ENCODE assay signal across 13 mouse cellular contexts in the genomic region with DNA sequence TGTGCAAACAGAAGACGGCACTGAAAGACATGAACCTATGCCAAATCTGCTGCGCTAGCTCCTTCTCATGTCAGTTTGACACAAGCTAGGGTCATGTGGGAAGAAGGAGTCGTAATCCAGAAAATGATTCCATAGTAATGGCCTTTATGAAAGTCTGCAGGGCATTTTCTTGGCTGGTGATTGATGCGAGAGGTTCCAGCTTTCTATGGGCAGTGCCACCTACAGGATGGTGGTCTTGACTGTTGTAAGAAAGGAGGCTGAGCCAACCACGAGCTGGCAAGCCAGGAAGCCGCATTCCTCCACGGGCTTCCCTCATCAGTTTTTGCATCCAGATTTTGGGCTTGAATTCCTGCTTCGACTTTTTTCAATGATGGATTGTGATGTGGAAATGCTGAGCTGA. TPM values are rescaled to one million over a fixed set of nuclear protein-coding genes. Genes with fewer than 3 reads are reported as not detected.
A peak's percentile ranks its signal among the peaks of the same experiment; 100 is the strongest.
DNase-seq lines count a peak whose midpoint lies in the region; ATAC-seq and TF ChIP-seq lines count a peak whose summit lies in the region.
"Had no signal": no experiment of that assay in that cellular context is flagged by ENCODE, and none has a peak within 500 bp of the region (broad histone marks: within the 10 kb centered on the region; RNA-seq: fewer than 3 reads in every experiment).

No protein-coding gene starts in this region.

- intact Hi-C loops in gastrocnemius, postnatal 14 days (cut with DNase I; ENCODE audit: low total_unique reads), result loop anchor here (10.0 kb wide), 1 partner anchor 233 kb away; no protein-coding TSS in a partner anchor

- no peaks in the 10 kb centered on the region for H3K9me3 ChIP-seq in lung, postnatal 0 days (ENCODE audit: low read length)
- H3K9me3 ChIP-seq: kidney, embryonic 15.5 days; lung, embryonic 15.5 days; neural tube, embryonic 13.5 days had no signal

- 40% methylated on average over 8 of the region's 8 CpGs for WGBS in lung, postnatal 0 days

- H3K36me3 ChIP-seq in lung, postnatal 0 days (ENCODE audit: insufficient read depth, low read length), result no peaks in the 10 kb centered on the region
- H3K36me3 ChIP-seq: kidney, embryonic 15.5 days; lung, embryonic 15.5 days; neural tube, embryonic 13.5 days had no signal

- TF ChIP-seq CTCF in lung, postnatal 0 days (IDR thresholded peaks at IDR 0.05), result peak; percentile 27

- no peak for TF ChIP-seq EP300 in lung, postnatal 0 days (IDR thresholded peaks at IDR 0.05)

- no peak overlapping the region for H3K4me2 ChIP-seq in lung, postnatal 0 days (replicated peaks; ENCODE audit: low read depth, low read length)
- H3K4me2 ChIP-seq: kidney, embryonic 15.5 days; lung, embryonic 15.5 days; neural tube, embryonic 13.5 days had no signal

- no peak overlapping the region for H3K4me3 ChIP-seq in lung, postnatal 0 days (ENCODE audit: low read depth, low read length)
- H3K4me3 ChIP-seq: kidney, embryonic 15.5 days; lung, embryonic 15.5 days; neural tube, embryonic 13.5 days had no signal

- no peak overlapping the region for H3K27ac ChIP-seq in lung, postnatal 0 days (ENCODE audit: low read length)
- H3K27ac ChIP-seq: kidney, embryonic 15.5 days; lung, embryonic 15.5 days; neural tube, embryonic 13.5 days had no signal

- no peak for ATAC-seq in lung, postnatal 0 days
- ATAC-seq in megakaryocyte progenitor cell, adult 5-6 weeks (replicated peaks; ENCODE audit: poor library complexity), result peak; percentile 54

- DNase-seq in gastrocnemius, postnatal 14 days, result peak; percentile 12
- no peak for DNase-seq in gastrocnemius, adult 18-20 months (ENCODE audit: low spot score)
- DNase-seq in lung, postnatal 0 days (ENCODE audit: low spot score), result no peak
- no peak for DNase-seq in lung, postnatal 25 days (ENCODE audit: low spot score)
- peak; percentile 40 to 43 for DNase-seq in cerebellum, adult 18-20 months
- DNase-seq in T-cell, adult 2 months (ENCODE audit: low spot score), result no peak
- no peak for DNase-seq in urinary bladder, adult 2 months (ENCODE audit: low spot score)
- DNase-seq: embryo, embryonic 11 days; thymus, adult 18-20 months had no signal

- H3K4me1 ChIP-seq in lung, postnatal 0 days (ENCODE audit: insufficient read depth, low read depth, low read length), result no peaks in the 10 kb centered on the region; the same call in 1 of the 2 replicates
- H3K4me1 ChIP-seq: kidney, embryonic 15.5 days; lung, embryonic 15.5 days had no signal

- H3K27me3 ChIP-seq in lung, postnatal 0 days (replicated peaks; ENCODE audit: insufficient read depth, low read length), result no peaks in the 10 kb centered on the region
- H3K27me3 ChIP-seq: kidney, embryonic 15.5 days; lung, embryonic 15.5 days; neural tube, embryonic 13.5 days had no signal

- no peak overlapping the region for H3K9ac ChIP-seq in lung, postnatal 0 days (replicated peaks; ENCODE audit: low read depth)
- H3K9ac ChIP-seq: kidney, embryonic 15.5 days; lung, embryonic 15.5 days; neural tube, embryonic 13.5 days had no signal

RNA-seq across cellular contexts. Expression of gene Mab21l1, which starts 24.0 kb away (rescaled TPM):
- total RNA-seq in gastrocnemius, postnatal 14 days (2021), result 1 to 10 TPM; 1.8 to 2.2 TPM
- total RNA-seq in gastrocnemius, adult 18-20 months (2021), result 1 to 10 TPM in 1 of 2 experiments, under 1 TPM in 1; 0.96 to 1.7 TPM
- 0.24 TPM in 1 of 2 replicates, not detected in the other for polyA plus RNA-seq in lung, postnatal 0 days (2015; fragmentation: Nextera tagmentation; extraction: Ambion mirVana)
- not detected in 2 replicates for total RNA-seq in megakaryocyte progenitor cell, adult 5-6 weeks (2015)
- not detected in 2 replicates for total RNA-seq in megakaryocyte progenitor cell, adult 5-6 weeks (2017)
- 0.50 and 0.53 TPM in 2 replicates for polyA plus RNA-seq in urinary bladder, adult 2 months (2012; rRNA removed)

Comparison
In these comparisons a context has a peak if more than half of its experiments do, and no peak if none do; other contexts are left out.
1. DNase-seq: peak in gastrocnemius, postnatal 14 days (single experiment) and cerebellum, adult 18-20 months (2 of 2); none in gastrocnemius, adult 18-20 months (single experiment), lung, postnatal 0 days (single experiment), lung, postnatal 25 days (single experiment), T-cell, adult 2 months (single experiment) and urinary bladder, adult 2 months (single experiment).